Mouse (Mus musculus) intestine, postnatal 0 days (tissue): ENCODE data around the gene 4932438A13Rik. TPM values are rescaled to one million over a fixed set of nuclear protein-coding genes. Genes with fewer than 3 reads are reported as not detected.

Experiments
- ATAC-seq: fragments of 200-750 bp; cut with Nextera tagmentation; 2 replicates; pipeline ENCODE4 v1.8.0; 2017; ENCODE audit warnings: mild to moderate bottlenecking, moderate TSS enrichment, moderate library complexity
- H3K27ac ChIP-seq: fragments of 300-500 bp; sonication (generic); 2 replicates; pipeline ENCODE4 v1.5.1; 2014; ENCODE audit warnings: mild to moderate bottlenecking, low read depth, low read length, moderate library complexity
- H3K27me3 ChIP-seq: fragments of 300-500 bp; sonication (generic); replicated peaks from 2 replicates; pipeline ENCODE4 v1.6.1; 2014; ENCODE audit warnings: low read length, mixed read lengths; ENCODE audit not compliant: control insufficient read depth, insufficient read depth
- H3K36me3 ChIP-seq: fragments of 300-500 bp; sonication (generic); 2 replicates; pipeline ENCODE4 v1.6.1; 2014; ENCODE audit warnings: mild to moderate bottlenecking, moderate library complexity; ENCODE audit not compliant: control insufficient read depth, insufficient read depth
- H3K4me1 ChIP-seq: fragments of 300-500 bp; sonication (generic); replicated peaks from 2 replicates; pipeline ENCODE4 v1.6.1; 2014; ENCODE audit warnings: antibody characterized with exemption, low read length, mixed read lengths; ENCODE audit not compliant: control insufficient read depth, insufficient read depth
- H3K4me2 ChIP-seq: fragments of 300-500 bp; sonication (generic); replicated peaks from 2 replicates; pipeline ENCODE4 v1.6.1; 2014; ENCODE audit warnings: low read depth, mild to moderate bottlenecking, moderate library complexity
- H3K4me3 ChIP-seq: fragments of 300-500 bp; sonication (generic); 2 replicates; pipeline ENCODE4 v1.5.1; 2014; ENCODE audit warnings: low read depth, low read length
- H3K9ac ChIP-seq: fragments of 300-500 bp; sonication (generic); 2 replicates; pipeline ENCODE4 v1.6.1; 2014; ENCODE audit warnings: mild to moderate bottlenecking, low read depth, low read length
- H3K9me3 ChIP-seq: fragments of 300-500 bp; sonication (generic); 2 replicates; pipeline ENCODE4 v1.6.1; 2016; ENCODE audit warnings: mixed run types; ENCODE audit not compliant: control insufficient read depth
- CTCF ChIP-seq: sonication (generic); IDR thresholded peaks from 2 replicates; pipeline ENCODE4 v1.5.1; 2016; ENCODE audit warnings: low read depth, mild to moderate bottlenecking, control low read depth, antibody characterized with exemption, moderate library complexity
- WGBS: fragments of 180-500 bp; shearing (Covaris S2); extraction: QIAGEN DNeasy Blood & Tissue Kit; methylation state at CpG from one replicate; pipeline ENCODE4 v1.1.7; 2014; 5-methylcytosine and 5-hydroxymethylcytosine counted together
- polyA plus RNA-seq: library from polyadenylated mRNA; unstranded; fragments of >200 nt; fragmentation: Nextera tagmentation; extraction: Ambion mirVana; gene quantifications from 2 replicates; pipeline ENCODE4 v1.2.1, GENCODE M21; 2015

4932438A13Rik gene
- polyA plus RNA-seq, 1 experiment from 2014 or later: 28.5 TPM

DNA sequence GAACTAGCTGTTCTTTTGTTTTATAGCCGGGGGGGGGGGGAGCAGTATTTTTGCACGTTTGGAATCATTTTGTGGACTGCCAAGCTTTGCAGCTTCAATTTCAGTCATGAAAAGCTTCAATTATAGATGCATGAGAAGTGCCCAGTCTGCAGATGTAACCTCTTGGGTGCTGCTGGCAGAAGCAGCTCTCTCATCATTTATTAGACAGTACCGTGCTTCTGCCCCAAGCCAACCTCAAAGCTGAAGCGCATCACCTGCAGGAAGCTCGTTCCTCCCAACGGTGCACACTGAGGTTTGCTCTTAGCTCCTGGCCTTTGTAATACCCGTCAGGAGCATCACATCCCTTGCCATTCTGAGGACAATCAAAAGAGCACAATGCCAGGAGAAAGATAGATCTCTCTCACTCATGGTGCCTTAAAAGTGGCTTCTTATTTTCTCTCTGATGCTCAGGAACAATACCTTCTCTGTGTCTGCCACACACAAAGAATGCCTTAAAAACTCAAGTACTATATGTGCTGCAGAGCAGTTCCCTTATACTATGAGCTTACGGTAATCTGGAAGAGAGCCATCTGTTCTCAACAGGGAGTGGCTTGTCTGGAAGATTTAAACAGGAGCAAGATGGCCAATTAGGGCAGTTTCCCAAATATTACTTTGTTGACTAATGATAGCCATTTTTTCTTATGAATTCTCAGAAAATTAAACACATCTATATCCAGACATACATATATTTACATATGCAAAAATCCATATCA lies 35.5 kb upstream of the 4932438A13Rik start:
- no peak for ATAC-seq
- Histone ChIP-seq H3K9ac (no peak overlapping the region), H3K36me3 (no peaks in the 10 kb centered on the region), H3K4me2 (no peak overlapping the region), H3K27ac (no peak overlapping the region), H3K27me3 (no peaks in the 10 kb centered on the region), H3K4me1 (no peaks in the 10 kb centered on the region), H3K4me3 (no peak overlapping the region), H3K9me3 (no peaks in the 10 kb centered on the region)
- 63% methylated on average over 8 of the region's 8 CpGs for WGBS
- TF ChIP-seq CTCF: no peak

- WGBS: 91% methylated on average over 3 of the region's 3 CpGs
- H3K4me1 ChIP-seq: no peaks in the 10 kb centered on the region
- no peak overlapping the region for H3K9ac ChIP-seq
- H3K4me3 ChIP-seq: no peak overlapping the region
- H3K27me3 ChIP-seq: no peaks in the 10 kb centered on the region
- H3K36me3 ChIP-seq: no peaks in the 10 kb centered on the region
- no peak overlapping the region for H3K4me2 ChIP-seq
- ATAC-seq: no peak
- no peaks in the 10 kb centered on the region for H3K9me3 ChIP-seq
- TF ChIP-seq CTCF: no peak
- no peak overlapping the region for H3K27ac ChIP-seq
Measured at GRCm38 (mm10) chr3:36830218-36830617, 32.7 kb upstream of the 4932438A13Rik start.

DNA sequence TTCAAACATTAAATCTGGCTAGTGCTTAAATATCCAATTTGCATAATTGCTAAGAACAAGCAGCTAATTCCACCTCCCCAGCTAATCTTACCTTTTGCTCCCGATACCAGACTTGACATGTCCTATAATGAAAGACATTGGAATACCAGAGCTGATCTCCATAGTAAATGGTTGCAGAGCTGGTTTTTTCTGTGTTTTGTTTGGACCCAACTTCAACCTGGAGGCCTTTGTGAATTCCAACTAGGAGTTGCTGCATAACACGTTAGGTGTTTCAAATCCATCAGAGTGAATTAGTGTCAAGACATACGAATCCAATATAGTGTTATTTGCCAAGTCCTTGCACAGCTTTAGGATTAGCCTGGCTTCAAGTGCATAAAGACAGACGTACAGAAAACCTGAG lies 28.5 kb upstream of the 4932438A13Rik start:
- H3K4me1 ChIP-seq: no peaks in the 10 kb centered on the region
- no peaks in the 10 kb centered on the region for H3K9me3 ChIP-seq
- H3K27ac ChIP-seq: no peak overlapping the region
- H3K27me3 ChIP-seq: no peaks in the 10 kb centered on the region
- WGBS: 83% methylated on average over 4 of the region's 4 CpGs
- H3K9ac ChIP-seq: no peak overlapping the region
- TF ChIP-seq CTCF: no peak
- no peak overlapping the region for H3K4me3 ChIP-seq
- H3K4me2 ChIP-seq: no peak overlapping the region
- ATAC-seq: no peak
- H3K36me3 ChIP-seq: no peaks in the 10 kb centered on the region

DNA sequence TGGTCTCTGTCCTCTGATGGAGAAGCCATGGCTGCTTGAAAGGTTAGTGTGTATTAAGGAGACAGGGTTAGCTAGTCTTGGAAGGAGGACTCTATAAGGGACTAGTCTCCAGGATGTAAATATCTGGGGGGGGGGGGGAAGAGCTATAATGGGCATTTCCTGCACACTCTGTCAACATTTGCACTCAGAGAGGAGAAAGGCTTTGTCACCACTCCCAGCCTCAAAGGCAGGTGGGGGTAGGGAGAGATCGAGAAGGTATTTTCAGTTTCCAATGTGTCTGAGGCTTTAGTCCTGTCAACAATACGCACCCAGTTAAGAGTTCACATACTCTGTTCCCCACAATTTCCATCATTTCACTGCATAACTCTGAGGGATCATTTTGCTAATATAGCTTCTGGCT lies 28.1 kb upstream of the 4932438A13Rik start:
- Histone ChIP-seq H3K27me3 (no peaks in the 10 kb centered on the region), H3K9ac (no peak overlapping the region), H3K4me3 (no peak overlapping the region), H3K4me2 (no peak overlapping the region), H3K4me1 (no peaks in the 10 kb centered on the region), H3K27ac (no peak overlapping the region), H3K9me3 (no peaks in the 10 kb centered on the region), H3K36me3 (no peaks in the 10 kb centered on the region)
- WGBS: 76% methylated on average over 2 of the region's 2 CpGs
- no peak for ATAC-seq
- no peak for TF ChIP-seq CTCF

DNA sequence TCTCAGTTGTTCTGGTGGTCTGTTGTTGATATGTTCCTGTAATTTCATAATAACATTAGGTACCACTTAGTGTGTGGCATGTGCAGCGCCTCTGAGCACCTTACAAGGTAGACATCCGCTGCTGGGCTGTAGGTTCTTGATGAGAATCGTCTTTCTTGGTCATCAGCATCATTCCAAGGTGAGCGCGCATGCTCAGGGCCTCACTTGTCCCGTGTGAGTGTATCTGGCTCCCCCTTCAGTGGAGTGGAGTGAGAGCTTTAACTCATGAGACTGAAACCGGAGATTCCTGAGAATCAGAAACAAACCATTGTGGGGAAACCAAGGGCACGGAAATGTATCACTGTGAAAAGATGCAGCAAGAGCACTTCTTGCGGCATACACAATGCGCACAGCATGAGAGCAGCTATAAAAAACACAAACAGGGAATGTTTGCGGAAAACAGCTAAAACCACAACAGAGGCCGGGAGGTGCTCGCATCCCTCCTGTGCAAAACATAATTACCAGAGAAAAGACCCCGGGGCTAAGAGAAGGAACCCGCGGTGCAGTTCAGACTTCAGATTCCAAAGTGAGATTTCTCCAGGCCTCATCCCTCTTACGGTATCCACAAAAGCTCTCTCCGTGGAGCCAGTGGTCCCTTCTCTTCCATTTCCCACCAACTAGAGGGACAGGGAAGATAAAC lies 27.2 kb upstream of the 4932438A13Rik start:
- peak; percentile 68 for TF ChIP-seq CTCF
- H3K27me3 ChIP-seq: no peaks in the 10 kb centered on the region
- H3K9me3 ChIP-seq: no peaks in the 10 kb centered on the region
- H3K36me3 ChIP-seq: no peaks in the 10 kb centered on the region
- WGBS: 42% methylated on average over 18 of the region's 18 CpGs
- no peak overlapping the region for H3K4me2 ChIP-seq
- no peak for ATAC-seq
- no peaks in the 10 kb centered on the region for H3K4me1 ChIP-seq
- no peak overlapping the region for H3K4me3 ChIP-seq
- H3K27ac ChIP-seq: peak overlapping the region; percentile 82; the same call in 1 of the 2 replicates
- H3K9ac ChIP-seq: no peak overlapping the region

- no peaks in the 10 kb centered on the region for H3K9me3 ChIP-seq
- no peak for TF ChIP-seq CTCF
- H3K27ac ChIP-seq: peak overlapping the region; percentile 82
- peak; percentile 95 for ATAC-seq
- WGBS: 52% methylated on average over 7 of the region's 7 CpGs
- no peak overlapping the region for H3K4me2 ChIP-seq
- no peaks in the 10 kb centered on the region for H3K27me3 ChIP-seq
- no peaks in the 10 kb centered on the region for H3K4me1 ChIP-seq
- no peak overlapping the region for H3K4me3 ChIP-seq
- no peak overlapping the region for H3K9ac ChIP-seq
- H3K36me3 ChIP-seq: no peaks in the 10 kb centered on the region
Measured at GRCm38 (mm10) chr3:36836833-36837232, 26.1 kb upstream of the 4932438A13Rik start.
